Mouse (Mus musculus) embryonic facial prominence, embryonic 14.5 days (tissue): ENCODE results near the gene Olfr339. TPM values are rescaled to one million over a fixed set of nuclear protein-coding genes. Genes with fewer than 3 reads are reported as not detected.
"Not testable (repeated sequence)": the region's sequence is repeated elsewhere in the genome, so short reads cannot be mapped to it uniquely, and the experiment has no call there.

Source experiments
- ATAC-seq: fragments of 200-750 bp; cut with Nextera tagmentation; 2 replicates; pipeline ENCODE4 v1.8.0; 2017; ENCODE audit warnings: low read depth, moderate number of reproducible peaks, moderate TSS enrichment
- DNase-seq: peaks from one replicate; pipeline ENCODE4 v3.0.0-alpha.2; 2015; ENCODE audit warnings: low spot score
- H3K27ac ChIP-seq: fragments of 300-500 bp; sonication (generic); replicated peaks from 2 replicates; pipeline ENCODE4 v1.5.1; 2014; ENCODE audit warnings: low read depth, mild to moderate bottlenecking, low read length, moderate library complexity
- H3K27me3 ChIP-seq: fragments of 300-500 bp; sonication (generic); replicated peaks from 2 replicates; pipeline ENCODE4 v1.6.1; 2014; ENCODE audit warnings: low read length; ENCODE audit not compliant: control insufficient read depth, insufficient read depth
- H3K36me3 ChIP-seq: fragments of 300-500 bp; sonication (generic); 2 replicates; pipeline ENCODE4 v1.6.1; 2014; ENCODE audit warnings: low read length, mixed read lengths; ENCODE audit not compliant: control insufficient read depth, insufficient read depth
- H3K4me1 ChIP-seq: fragments of 300-500 bp; sonication (generic); 2 replicates; pipeline ENCODE4 v1.6.1; 2014; ENCODE audit warnings: antibody characterized with exemption, low read length; ENCODE audit not compliant: control insufficient read depth, insufficient read depth
- H3K4me2 ChIP-seq: fragments of 300-500 bp; sonication (generic); 2 replicates; pipeline ENCODE4 v1.6.1; 2014; ENCODE audit warnings: low read depth, mild to moderate bottlenecking, low read length, moderate library complexity, mixed read lengths
- H3K4me3 ChIP-seq: fragments of 300-500 bp; sonication (generic); 2 replicates; pipeline ENCODE4 v1.5.1; 2014; ENCODE audit warnings: low read depth, mild to moderate bottlenecking, low read length
- H3K9ac ChIP-seq: fragments of 300-500 bp; sonication (generic); 2 replicates; pipeline ENCODE4 v1.6.1; 2014; ENCODE audit warnings: low read depth, mild to moderate bottlenecking, low read length, moderate library complexity, mixed read lengths
- H3K9me3 ChIP-seq: fragments of 300-500 bp; sonication (generic); 2 replicates; pipeline ENCODE4 v1.6.1; 2016; ENCODE audit warnings: low read length; ENCODE audit not compliant: control insufficient read depth
- WGBS: fragments of 180-500 bp; shearing (Covaris S2); extraction: QIAGEN DNeasy Blood & Tissue Kit; methylation state at CpG from one replicate; pipeline ENCODE4 v1.1.7; 2014; 5-methylcytosine and 5-hydroxymethylcytosine counted together
- polyA plus RNA-seq: library from polyadenylated mRNA; unstranded; fragments of >200 nt; fragmentation: Nextera tagmentation; extraction: Ambion mirVana; gene quantifications from 2 replicates; pipeline ENCODE4 v1.2.1, GENCODE M21; 2014

The Olfr339 gene
- polyA plus RNA-seq = not detected in 2 replicates

DNA sequence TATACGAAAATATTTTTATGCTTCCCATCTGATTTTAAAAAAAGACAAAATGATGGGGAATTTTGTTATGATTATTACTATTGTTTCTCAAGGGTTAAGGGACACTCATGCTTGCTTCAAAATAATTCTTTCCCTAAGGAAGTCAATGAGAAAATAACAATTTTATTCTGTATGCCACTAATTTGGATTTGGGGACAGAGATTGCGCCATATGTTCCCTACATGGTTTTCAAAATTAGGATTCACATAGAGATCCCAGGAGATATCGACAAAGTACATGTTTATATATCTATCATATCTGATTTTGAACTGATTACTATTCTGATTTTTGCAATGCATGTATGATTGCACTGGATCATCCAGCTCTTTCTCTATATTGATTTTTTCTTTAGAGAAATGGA, at the start of gene Olfr339:
Olfr339 (plus strand) TSS at position 301 of the 400 bp plus-strand sequence.
- Histone ChIP-seq H3K9ac (no peak within 1 kb of the TSS), H3K36me3 (no peaks in the 10 kb centered on the region), H3K4me1 (no peaks in the 10 kb centered on the region), H3K27ac (no peak within 1 kb of the TSS), H3K4me2 (no peak within 1 kb of the TSS), H3K4me3 (no peak within 1 kb of the TSS), H3K27me3 (no peaks in the 10 kb centered on the region), H3K9me3 (no peaks in the 10 kb centered on the region)
- WGBS = 81% methylated on average over 3 of the region's 3 CpGs
- DNase-seq (no peak), ATAC-seq (no peak)

DNA sequence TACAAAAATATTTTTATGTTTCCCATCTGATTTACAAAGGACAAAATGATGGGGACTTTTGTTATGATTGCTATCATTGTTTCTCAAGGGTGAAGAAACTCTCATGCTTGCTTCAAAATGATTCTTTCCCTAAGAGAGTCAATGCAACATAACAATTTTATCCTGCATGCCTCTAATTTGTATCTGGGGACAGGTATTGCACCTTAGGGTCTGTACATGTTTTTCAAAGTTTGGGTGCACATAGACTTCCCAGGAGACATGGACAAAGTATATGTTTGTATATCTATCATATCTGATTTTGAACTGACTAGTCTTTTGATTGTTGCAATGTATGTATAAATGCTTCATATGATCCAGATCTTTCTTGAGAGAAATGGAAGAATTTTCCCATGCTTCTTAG, 45.5 kb upstream of the Olfr339 start, which contains the start of gene Olfr338:
Olfr338 (plus strand) TSS at position 301 of the 400 bp plus-strand sequence.
- Histone ChIP-seq H3K36me3 (no peaks in the 10 kb centered on the region), H3K9me3 (no peaks in the 10 kb centered on the region), H3K4me3 (no peak within 1 kb of the TSS), H3K4me2 (no peak within 1 kb of the TSS), H3K27me3 (no peaks in the 10 kb centered on the region), H3K9ac (no peak within 1 kb of the TSS), H3K27ac (no peak within 1 kb of the TSS), H3K4me1 (no peaks in the 10 kb centered on the region)
- no peak for DNase-seq
- no peak for ATAC-seq

DNA sequence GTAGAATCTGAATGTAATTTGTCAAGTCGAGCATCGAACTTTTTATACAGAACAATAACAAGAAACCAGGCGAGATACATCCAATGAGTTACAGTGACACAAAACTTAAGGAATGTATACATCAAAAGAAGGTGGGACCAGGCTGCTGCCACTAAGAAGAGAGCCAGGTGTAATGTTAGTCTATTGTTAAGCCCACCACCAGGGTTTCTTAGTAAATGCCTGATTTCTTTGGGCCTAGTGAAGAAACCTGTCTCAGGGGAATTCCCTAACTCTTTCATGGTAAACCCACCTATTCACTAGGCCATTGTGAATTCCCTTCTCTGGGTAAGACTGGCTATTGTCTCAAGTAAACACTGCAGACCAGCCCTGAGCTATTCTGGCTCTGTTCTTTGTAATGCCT, 3.6 kb upstream of the Olfr339 start:
- H3K9me3 ChIP-seq, H3K9ac ChIP-seq, H3K4me1 ChIP-seq, H3K36me3 ChIP-seq, H3K4me3 ChIP-seq, ATAC-seq, H3K4me2 ChIP-seq, H3K27ac ChIP-seq, DNase-seq, H3K27me3 ChIP-seq: not testable (repeated sequence)
- WGBS = 81% methylated on average over 3 of the region's 3 CpGs

DNA sequence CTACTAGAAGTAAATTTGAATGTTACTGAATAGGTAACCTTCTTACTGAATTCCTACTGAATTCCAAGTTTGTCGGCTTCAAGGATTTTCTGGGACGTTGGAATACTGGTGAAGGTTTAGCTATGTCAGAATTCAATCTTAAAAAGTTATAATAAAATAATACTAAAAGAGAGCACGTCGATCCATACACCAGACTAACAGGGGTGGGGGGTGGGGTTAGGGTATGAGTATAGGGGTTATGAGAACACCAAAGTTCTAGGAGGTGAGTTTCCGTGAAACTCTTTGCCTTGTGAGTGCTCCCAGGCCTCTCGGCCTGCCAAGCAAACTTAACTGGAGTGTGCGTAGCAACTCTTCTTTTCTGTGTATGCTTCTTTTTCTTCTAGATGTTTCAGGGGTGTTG, 3.2 kb upstream of the Olfr339 start:
- DNase-seq = not testable (repeated sequence)
- 85% methylated on average over 7 of the region's 7 CpGs for WGBS

DNA sequence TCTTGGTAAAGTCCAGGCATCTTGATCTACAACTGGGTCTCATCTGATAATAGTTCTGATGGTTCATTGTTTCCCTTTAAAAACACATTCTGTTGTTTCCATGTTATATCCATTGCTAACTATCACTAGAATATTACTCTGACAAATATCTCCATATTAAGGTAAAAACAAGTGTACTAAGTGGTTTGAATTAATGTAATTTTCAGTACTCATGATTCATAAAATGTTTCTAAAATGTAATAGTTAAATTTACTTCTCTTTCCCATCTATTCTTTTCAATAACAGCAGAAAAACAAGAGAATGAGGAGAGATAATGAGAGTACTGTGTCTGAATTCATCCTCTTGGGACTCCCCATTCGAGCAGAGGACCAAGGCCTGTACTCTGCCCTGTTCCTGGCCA, 33.5 kb downstream of the Olfr339 start, which contains the start of gene Olfr340:
Olfr340 (plus strand) TSS at position 301 of the 400 bp plus-strand sequence.
- Histone ChIP-seq H3K9ac (no peak within 1 kb of the TSS), H3K9me3 (0 out of 2 replicates have a peak, but pooled peaks cover 5% of the 10 kb centered on the region), H3K36me3 (no peaks in the 10 kb centered on the region), H3K4me3 (no peak within 1 kb of the TSS), H3K4me2 (no peak within 1 kb of the TSS), H3K27ac (no peak within 1 kb of the TSS), H3K27me3 (no peaks in the 10 kb centered on the region), H3K4me1 (no peaks in the 10 kb centered on the region)
- 45% methylated on average over 1 of the region's 1 CpGs for WGBS
- DNase-seq (no peak), ATAC-seq (no peak)

More for the DNA sequence above, 3.2 kb upstream of the Olfr339 start:
- H3K27me3 ChIP-seq, H3K9me3 ChIP-seq, H3K27ac ChIP-seq, H3K4me2 ChIP-seq, H3K36me3 ChIP-seq, H3K4me1 ChIP-seq, ATAC-seq, H3K4me3 ChIP-seq, H3K9ac ChIP-seq: not testable (repeated sequence)

DNA sequence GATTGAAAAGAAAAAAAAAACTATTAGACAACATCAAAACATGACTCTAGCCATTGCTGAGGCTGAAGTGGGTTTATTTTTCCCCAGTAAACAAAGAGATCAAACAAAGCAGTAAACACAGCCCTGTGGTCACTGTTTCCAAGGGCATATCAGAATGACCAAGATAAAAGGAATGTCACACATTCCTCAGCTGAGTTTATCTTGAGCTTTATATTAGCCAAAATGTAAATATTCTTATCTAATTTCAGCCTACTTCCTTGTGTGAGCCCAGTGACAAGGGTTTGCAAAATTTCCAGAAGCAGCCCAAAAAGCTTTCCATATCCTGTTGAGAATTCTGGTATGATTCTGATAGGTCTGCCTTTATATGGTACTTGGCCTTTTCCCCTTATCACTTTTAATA, 54.9 kb downstream of the Olfr339 start:
- H3K27ac ChIP-seq = no peak overlapping the region
- no peak overlapping the region for H3K4me3 ChIP-seq
- DNase-seq (no peak), ATAC-seq (no peak)
- no peaks in the 10 kb centered on the region for H3K4me1 ChIP-seq
- H3K27me3 ChIP-seq = no peaks in the 10 kb centered on the region
- H3K9me3 ChIP-seq = peaks cover 3% of the 10 kb centered on the region; the same call in 1 of the 2 replicates
- no peak overlapping the region for H3K9ac ChIP-seq
- H3K4me2 ChIP-seq = no peak overlapping the region
- H3K36me3 ChIP-seq = no peaks in the 10 kb centered on the region

Other genes with a start within 250 kb of the Olfr339 start
- gene Ptgs1, start 188.5 kb upstream of the Olfr339 start, polyA plus RNA-seq = 14.7 and 15.6 TPM in 2 replicates
- gene Olfr338, start 45.4 kb upstream of the Olfr339 start, polyA plus RNA-seq = not detected in 2 replicates
- gene Olfr340, start 33.6 kb downstream of the Olfr339 start, polyA plus RNA-seq = not detected in 2 replicates
- gene Olfr341, start 63.5 kb downstream of the Olfr339 start, polyA plus RNA-seq = 0.04 and 0.06 TPM in 2 replicates
- not detected in 2 replicates for gene Olfr342, start 106.1 kb downstream of the Olfr339 start, polyA plus RNA-seq
- 0.03 and 0.06 TPM in 2 replicates for gene Olfr344, start 147.7 kb downstream of the Olfr339 start, polyA plus RNA-seq
- gene Olfr345, start 221.1 kb downstream of the Olfr339 start, polyA plus RNA-seq = not detected in 2 replicates